ENCODE assay signal across 24 mouse cellular contexts in the genomic region with DNA sequence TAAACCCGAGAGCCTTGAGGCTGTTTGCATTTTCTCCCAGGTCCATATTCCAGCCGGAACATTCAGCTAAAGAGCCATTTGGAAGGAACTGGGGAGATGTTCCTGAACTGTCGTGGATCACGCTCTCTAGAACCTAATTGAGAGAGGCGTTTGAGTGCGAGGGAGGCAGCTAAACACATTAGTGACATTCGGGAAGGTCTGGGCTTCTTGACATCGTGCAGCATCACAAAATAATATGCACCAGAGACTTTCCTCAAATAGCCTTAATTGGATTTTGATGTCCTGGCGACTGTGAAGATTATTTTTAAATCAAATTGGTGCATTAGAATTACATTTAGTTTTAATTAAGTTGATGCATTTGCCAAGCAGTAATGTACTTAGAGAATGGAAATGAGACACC.
DNase-seq lines count a peak whose midpoint lies in the region; ATAC-seq and TF ChIP-seq lines count a peak whose summit lies in the region.
"Had no signal": no experiment of that assay in that cellular context is flagged by ENCODE, and none has a peak within 500 bp of the region (broad histone marks: within the 10 kb centered on the region; RNA-seq: fewer than 3 reads in every experiment).

No protein-coding gene starts in this region.

- no peaks in the 10 kb centered on the region for H3K36me3 ChIP-seq in hindbrain, embryonic 15.5 days
- no peaks in the 10 kb centered on the region for H3K36me3 ChIP-seq in hindbrain, embryonic 10.5 days
- H3K36me3 ChIP-seq: embryonic facial prominence, embryonic 13.5 days; forebrain, embryonic 12.5 days; intestine, embryonic 15.5 days; limb, embryonic 13.5 days; liver, embryonic 12.5 days; midbrain, embryonic 12.5 days had no signal

- no peak overlapping the region for H3K4me2 ChIP-seq in hindbrain, embryonic 15.5 days
- H3K4me2 ChIP-seq: embryonic facial prominence, embryonic 13.5 days; forebrain, embryonic 12.5 days; intestine, embryonic 15.5 days; limb, embryonic 13.5 days; liver, embryonic 12.5 days; midbrain, embryonic 12.5 days had no signal

- 46% methylated on average over 9 of the region's 9 CpGs for WGBS in hindbrain, embryonic 15.5 days
- WGBS in hindbrain, embryonic 10.5 days = 83% methylated on average over 9 of the region's 9 CpGs
- WGBS in lung, adult 2 months = 79% methylated on average over 9 of the region's 9 CpGs

- ATAC-seq in hindbrain, embryonic 15.5 days (ENCODE audit: low FRiP score, low read depth) = no peak
- ATAC-seq: intestine, embryonic 15.5 days; liver, embryonic 12.5 days had no signal

- peak; percentile 6 for DNase-seq in adrenal gland, adult 2 months
- no peak for DNase-seq in adrenal gland, adult 18-20 months (ENCODE audit: low spot score in 2 of 2)
- no peak for DNase-seq in hindbrain, embryonic 10.5 days (ENCODE audit: low spot score)
- DNase-seq in R1 (ENCODE audit: low read depth, low spot score) = peak; percentile 8
- peak; percentile 5 for DNase-seq in retina, embryonic 14.5 days (ENCODE audit: low spot score)
- DNase-seq in lung, adult 2 months = no peak
- DNase-seq: adrenal gland, postnatal 25 days; cerebellum, adult 18-20 months; cerebellum, postnatal 14 days; gastrocnemius, postnatal 36 days; kidney, adult 9 months; kidney, postnatal 14 days; lung, adult 18-20 months; lung, postnatal 14 days; thymus, adult 18-20 months; thymus, postnatal 36 days had no signal

- H3K9me3 ChIP-seq in hindbrain, embryonic 15.5 days = no peaks in the 10 kb centered on the region
- H3K9me3 ChIP-seq in hindbrain, embryonic 10.5 days = no peaks in the 10 kb centered on the region
- H3K9me3 ChIP-seq: embryonic facial prominence, embryonic 13.5 days; forebrain, embryonic 12.5 days; intestine, embryonic 15.5 days; limb, embryonic 13.5 days; liver, embryonic 12.5 days; midbrain, embryonic 12.5 days had no signal

- H3K4me3 ChIP-seq in hindbrain, embryonic 15.5 days = no peak overlapping the region
- H3K4me3 ChIP-seq in hindbrain, embryonic 10.5 days = no peak overlapping the region
- H3K4me3 ChIP-seq in lung, adult 2 months (replicated peaks; ENCODE audit: extremely low read depth, low read depth, low read length) = no peak overlapping the region
- H3K4me3 ChIP-seq: embryonic facial prominence, embryonic 13.5 days; erythroblast, embryonic 14.5 days; forebrain, embryonic 12.5 days; intestine, embryonic 15.5 days; limb, embryonic 13.5 days; liver, embryonic 12.5 days; midbrain, embryonic 12.5 days had no signal

- no peaks in the 10 kb centered on the region for H3K27me3 ChIP-seq in hindbrain, embryonic 15.5 days
- no peaks in the 10 kb centered on the region for H3K27me3 ChIP-seq in hindbrain, embryonic 10.5 days (ENCODE audit: insufficient read depth, poor library complexity, severe bottlenecking)
- H3K27me3 ChIP-seq: forebrain, embryonic 12.5 days; intestine, embryonic 15.5 days; limb, embryonic 13.5 days; liver, embryonic 12.5 days; midbrain, embryonic 12.5 days had no signal

- no peak overlapping the region for H3K9ac ChIP-seq in hindbrain, embryonic 15.5 days
- H3K9ac ChIP-seq: embryonic facial prominence, embryonic 13.5 days; forebrain, embryonic 12.5 days; intestine, embryonic 15.5 days; limb, embryonic 13.5 days; liver, embryonic 12.5 days; midbrain, embryonic 12.5 days had no signal

- peak overlapping the region; percentile 62 for H3K27ac ChIP-seq in hindbrain, embryonic 15.5 days (replicated peaks)
- H3K27ac ChIP-seq in hindbrain, embryonic 10.5 days = no peak overlapping the region
- H3K27ac ChIP-seq: embryonic facial prominence, embryonic 13.5 days; forebrain, embryonic 12.5 days; intestine, embryonic 15.5 days; limb, embryonic 13.5 days; liver, embryonic 12.5 days; midbrain, embryonic 12.5 days had no signal

- no peak for TF ChIP-seq POLR2A in lung, adult 2 months (IDR thresholded peaks at IDR 0.05; ENCODE audit: borderline replicate concordance, extremely low read depth, low read depth, low read length)

- TF ChIP-seq CTCF in lung, adult 2 months (IDR thresholded peaks at IDR 0.05; ENCODE audit: insufficient read depth, low read length) = no peak

- peaks cover 2% of the 10 kb centered on the region; the same call in 1 of the 2 replicates for H3K4me1 ChIP-seq in hindbrain, embryonic 15.5 days (replicated peaks)
- no peaks in the 10 kb centered on the region for H3K4me1 ChIP-seq in hindbrain, embryonic 10.5 days (replicated peaks)
- H3K4me1 ChIP-seq in lung, adult 2 months (ENCODE audit: control insufficient read depth, insufficient read depth, low read length) = no peaks in the 10 kb centered on the region
- H3K4me1 ChIP-seq: embryonic facial prominence, embryonic 13.5 days; forebrain, embryonic 12.5 days; intestine, embryonic 15.5 days; liver, embryonic 12.5 days; midbrain, embryonic 12.5 days had no signal

Comparison
In these comparisons a context has a peak if more than half of its experiments do, and no peak if none do; other contexts are left out.
1. DNase-seq: peak in adrenal gland, adult 2 months (single experiment), R1 (single experiment) and retina, embryonic 14.5 days (single experiment); none in adrenal gland, adult 18-20 months (0 of 2), hindbrain, embryonic 10.5 days (single experiment) and lung, adult 2 months (single experiment).